Mouse (Mus musculus) Patski (cell line): ENCODE measurements around the gene Calu. TPM values are rescaled to one million over a fixed set of nuclear protein-coding genes. Genes with fewer than 3 reads are reported as not detected.
"Not testable (repeated sequence)": the region's sequence is repeated elsewhere in the genome, so short reads cannot be mapped to it uniquely, and the experiment has no call there.

Source experiments
- ATAC-seq: fragments of 100-300 bp; one replicate; pipeline ENCODE4 v1.8.0; 2021
- CTCF ChIA-PET: fragments of 350-600 bp; sonication (Branson Sonifier 250); formaldehyde crosslinking; loops from one replicate; lab custom pipeline; 2022; ENCODE audit warnings: inconsistent platforms; lab: Charles Lee
- POLR2A ChIA-PET: fragments of 350-600 bp; sonication (Branson Sonifier 250); formaldehyde crosslinking; loops from one replicate; lab custom pipeline; 2022; ENCODE audit warnings: antibody characterized with exemption, inconsistent platforms; lab: Charles Lee
- DNase-seq: peaks from one replicate; pipeline ENCODE4 v3.0.0-alpha.2; 2011; ENCODE audit warnings: low read depth, low spot score
- H3K27me3 ChIP-seq: fragments of 371-371 bp; one replicate; pipeline ENCODE4 v1.5.1; 2021
- CTCF ChIP-seq: fragments of 100-300 bp; IDR thresholded peaks from one replicate; pipeline ENCODE4 v1.5.1; 2021
- in situ Hi-C: fragments of 300-500 bp; cut with MboI; formaldehyde crosslinking; loops from 3 replicates; pipeline ENCODE4 v1.11.1; 2018; ENCODE audit warnings: low pct_unique_long_range_greater_than_20kb, mixed read lengths
- polyA plus RNA-seq: library from polyadenylated mRNA; unstranded; gene quantifications from one replicate; pipeline ENCODE4 v1.2.3, GENCODE M21; 2021

Calu gene
- polyA plus RNA-seq, 1 experiment from 2014 or later, result 448 TPM

DNA sequence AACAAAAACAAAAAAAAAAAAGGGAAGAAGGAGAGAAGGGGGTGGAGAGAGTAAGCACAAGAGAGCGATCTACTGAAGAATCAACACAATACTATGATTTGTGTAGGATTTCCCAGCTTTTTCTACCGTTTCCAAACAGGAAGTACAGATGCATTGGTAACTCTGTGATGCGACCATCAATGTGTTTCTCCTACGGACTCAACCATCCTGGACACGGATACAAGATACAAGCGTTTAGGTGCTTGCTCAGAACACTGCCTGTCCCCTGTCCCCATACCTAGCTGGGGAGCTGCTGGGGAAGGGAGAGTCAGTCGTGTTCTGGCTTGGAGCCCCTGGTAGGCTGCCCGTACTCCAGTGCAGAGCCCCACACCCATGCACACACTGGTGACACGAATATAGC, 41.6 kb downstream of the Calu start:
- no peak for TF ChIP-seq CTCF
- CTCF ChIA-PET, result no interaction called here
- no peaks in the 10 kb centered on the region for H3K27me3 ChIP-seq
- ATAC-seq (no peak), DNase-seq (no peak)
- POLR2A ChIA-PET, result no interaction called here
- in situ Hi-C loops, result no loop called here

GRCm38 (mm10) chr6:29390500-29390899, 42.6 kb downstream of the Calu start:
- in situ Hi-C loops, result loop anchor here (5.0 kb wide), 2 partner anchors 92 to 262 kb away; no protein-coding TSS in a partner anchor

GRCm38 (mm10) chr6:29391241-29391640, 43.4 kb downstream of the Calu start:
- not testable (repeated sequence) for ATAC-seq, H3K27me3 ChIP-seq, DNase-seq
- in situ Hi-C loops, result loop anchor here (5.0 kb wide), 2 partner anchors 91 to 261 kb away; no protein-coding TSS in a partner anchor
- CTCF ChIA-PET, result interaction anchor here (1.9 kb wide), 1 partner anchor 20 kb away, joined by 6 read pairs; no protein-coding TSS in a partner anchor
- POLR2A ChIA-PET, result interaction anchor here (0.7 kb wide), 1 partner anchor 231 kb away, joined by 5 read pairs; no protein-coding TSS in a partner anchor

More at GRCm38 (mm10) chr6:29390500-29390899, 42.6 kb downstream of the Calu start:
- DNase-seq, ATAC-seq, CTCF ChIA-PET, POLR2A ChIA-PET, H3K27me3 ChIP-seq: not testable (repeated sequence)

DNA sequence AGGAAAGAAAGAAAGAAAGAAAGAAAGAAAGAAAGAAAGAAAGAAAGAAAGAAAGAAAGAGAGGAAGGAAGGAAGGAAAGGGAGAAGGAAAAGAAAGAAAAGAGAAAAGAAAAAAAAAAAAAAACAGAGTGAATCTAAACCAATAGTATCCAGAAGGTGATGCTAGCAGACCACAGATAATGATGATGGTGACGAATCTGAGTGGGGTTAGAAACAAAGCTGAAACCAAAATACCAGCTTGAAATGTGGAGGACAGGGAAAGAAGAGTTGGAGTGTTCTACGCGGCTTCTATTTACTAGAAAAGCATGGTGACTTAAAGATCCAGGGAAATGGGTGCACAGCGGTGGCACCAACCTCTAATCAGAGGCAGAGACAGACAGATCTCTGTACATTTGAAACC, 43.9 kb downstream of the Calu start:
- H3K27me3 ChIP-seq, result no peaks in the 10 kb centered on the region
- ChIA-PET CTCF (interaction anchor here (0.7 to 1.9 kb wide), 4 partner anchors 17 to 125 kb away, joined by 3 to 6 read pairs (median 4); no protein-coding TSS in a partner anchor), POLR2A (interaction anchor here (0.7 kb wide), 3 partner anchors 230 to 849 kb away, joined by 3 to 5 read pairs (median 4); no protein-coding TSS in a partner anchor)
- ATAC-seq (no peak), DNase-seq (no peak)
- no peak for TF ChIP-seq CTCF
- in situ Hi-C loops, result loop anchor here (5.0 kb wide), 2 partner anchors 90 to 260 kb away; no protein-coding TSS in a partner anchor

DNA sequence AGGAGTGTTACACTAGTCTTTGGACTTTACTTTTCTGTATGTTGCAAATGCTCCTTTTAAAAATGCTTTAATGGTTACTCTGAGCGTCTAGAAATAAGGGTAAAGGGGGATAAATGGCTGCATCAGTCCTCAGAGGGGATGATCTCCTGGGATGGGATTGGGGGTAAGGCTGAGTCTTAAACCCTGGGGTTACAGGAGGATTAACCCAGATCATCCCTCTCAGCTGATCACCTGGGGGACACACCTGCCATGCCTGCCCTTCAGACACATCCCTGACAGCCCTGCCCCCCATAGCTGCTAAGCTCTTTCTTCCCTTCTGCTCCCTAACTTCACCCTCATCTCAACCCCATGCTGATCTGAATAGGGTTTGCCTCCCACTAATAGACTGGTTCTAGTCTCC, 46.4 kb downstream of the Calu start:
- ATAC-seq, result no peak
- H3K27me3 ChIP-seq, result no peaks in the 10 kb centered on the region
- ChIA-PET CTCF (interaction anchor here (1.5 to 2.2 kb wide), 2 partner anchors 9 to 34 kb away, joined by 5 to 7 read pairs; no protein-coding TSS in a partner anchor), POLR2A (interaction anchor here (0.7 to 1.2 kb wide), 2 partner anchors 13 to 34 kb away, joined by 3 read pairs; no protein-coding TSS in a partner anchor)
- in situ Hi-C loops, result loop anchor here (5.0 kb wide), 2 partner anchors 88 to 258 kb away; no protein-coding TSS in a partner anchor
- no peak for DNase-seq
- no peak for TF ChIP-seq CTCF

GRCm38 (mm10) chr6:29395910-29396713, 48.2 kb downstream of the Calu start, which contains the start of gene Ccdc136:
Ccdc136 (plus strand) TSS chr6:29396309.
- no peaks in the 10 kb centered on the region for H3K27me3 ChIP-seq
- no peak for TF ChIP-seq CTCF
- ATAC-seq, result peak; percentile 85
- in situ Hi-C loops, result no loop called here
- POLR2A ChIA-PET, result interaction anchor here (0.9 to 2.4 kb wide), 7 partner anchors 9 to 39 kb away, joined by 3 to 17 read pairs (median 3); partner anchors contain the start of gene Flnc
- DNase-seq, result no peak
- CTCF ChIA-PET, result interaction anchor here (1.5 to 2.2 kb wide), 3 partner anchors 11 to 32 kb away, joined by 5 to 7 read pairs (median 5); no protein-coding TSS in a partner anchor

GRCm38 (mm10) chr6:29396714-29397540, 49.1 kb downstream of the Calu start:
- H3K27me3 ChIP-seq, result no peaks in the 10 kb centered on the region
- peak; percentile 44 for ATAC-seq
- DNase-seq, result no peak
- no peak for TF ChIP-seq CTCF
- ChIA-PET POLR2A (interaction anchor here (0.9 to 2.4 kb wide), 7 partner anchors 10 to 49 kb away, joined by 3 to 17 read pairs (median 3); partner anchors contain the start of genes Calu and Flnc), CTCF (interaction anchor here (1.8 to 2.2 kb wide), 2 partner anchors 11 to 31 kb away, joined by 5 to 7 read pairs; no protein-coding TSS in a partner anchor)
- in situ Hi-C loops, result no loop called here

DNA sequence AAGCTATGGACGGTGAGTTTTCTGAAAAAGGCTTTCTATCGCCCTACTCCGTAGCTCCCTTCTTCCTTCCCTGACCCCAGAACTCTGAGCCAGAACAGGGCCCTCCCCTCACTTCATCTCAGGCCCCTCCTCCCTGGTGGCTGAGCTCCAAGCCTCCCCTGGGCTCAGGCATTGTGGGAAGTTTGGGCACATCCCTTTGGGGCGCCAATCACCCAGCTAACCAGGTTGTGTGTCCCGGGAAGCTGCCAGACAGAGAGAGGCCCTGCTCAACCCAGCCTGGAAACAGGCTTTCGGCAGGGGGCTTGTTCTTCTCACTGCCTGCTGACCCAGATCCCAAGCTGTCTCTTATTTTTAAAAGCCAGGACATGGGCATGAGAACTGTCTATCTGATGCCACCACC, 49.7 kb downstream of the Calu start:
- ATAC-seq (no peak), DNase-seq (no peak)
- in situ Hi-C loops, result no loop called here
- CTCF ChIA-PET, result interaction anchor here (1.8 kb wide), 1 partner anchor 11 kb away, joined by 5 read pairs; no protein-coding TSS in a partner anchor
- POLR2A ChIA-PET, result interaction anchor here (1.1 to 2.4 kb wide), 4 partner anchors 11 to 50 kb away, joined by 3 to 17 read pairs (median 5); partner anchors contain the start of gene Calu
- TF ChIP-seq CTCF, result no peak
- no peaks in the 10 kb centered on the region for H3K27me3 ChIP-seq

DNA sequence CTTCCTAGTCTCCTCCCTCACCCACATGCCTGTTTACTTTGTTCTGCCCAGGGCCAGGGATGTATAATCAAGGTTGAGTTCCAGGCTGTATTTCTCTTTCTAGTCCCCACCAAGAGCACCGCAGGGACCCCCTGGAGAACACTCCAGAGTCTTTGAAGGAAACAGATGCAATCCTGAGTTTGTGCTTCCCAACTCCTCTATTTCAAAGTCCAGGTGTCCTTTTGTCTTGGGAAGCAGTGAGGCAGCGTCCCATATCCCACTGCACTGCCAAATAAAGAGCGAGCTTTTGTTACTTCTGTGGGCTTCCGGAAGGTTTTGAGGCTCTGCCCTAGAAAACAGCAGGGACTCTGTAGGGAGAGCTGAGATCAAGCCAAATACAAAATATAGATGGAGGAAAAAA, 52.0 kb downstream of the Calu start:
- ChIA-PET CTCF (no interaction called here), POLR2A (no interaction called here)
- in situ Hi-C loops, result no loop called here
- no peaks in the 10 kb centered on the region for H3K27me3 ChIP-seq
- no peak for ATAC-seq
- TF ChIP-seq CTCF, result no peak
- DNase-seq, result no peak
